Mouse (Mus musculus) adrenal gland, postnatal 4 days (tissue): ENCODE measurements around the gene Frmd5. TPM values are rescaled to one million over a fixed set of nuclear protein-coding genes. Genes with fewer than 3 reads are reported as not detected.

Experiments
- DNase-seq, 2 experiments: peaks; one replicate each; pipeline ENCODE4 v3.0.0; 2021 to 2022; ENCODE audit warnings: low spot score in 2 of 2, mixed read lengths in 2 of 2
- total RNA-seq, 2 experiments: library from RNA; stranded (reverse); gene quantifications; 2 replicates each; pipeline ENCODE4 v1.2.3; 2021

Frmd5 gene
- total RNA-seq, 2 experiments from 2014 or later, result 88.1 to 103 TPM

DNA sequence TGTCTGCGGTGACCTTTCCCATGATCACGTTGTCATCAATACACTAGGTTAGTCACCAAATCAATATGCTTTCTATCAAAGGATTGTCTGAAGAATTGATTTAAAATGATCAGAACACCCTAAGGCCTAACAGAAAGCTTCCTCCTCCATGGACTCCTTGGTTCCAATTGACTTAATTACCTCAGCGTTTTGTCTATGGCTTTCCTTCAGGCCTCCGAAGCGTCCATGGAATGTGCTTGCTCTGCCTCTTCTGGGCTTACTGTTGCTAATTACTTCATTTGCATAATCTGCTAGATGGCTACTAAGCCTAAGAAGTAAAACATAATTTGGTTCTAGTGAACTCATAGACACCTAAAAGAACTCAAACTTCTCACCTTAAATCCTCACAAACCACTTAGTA lies 42.0 kb downstream of the Frmd5 start:
- no peak for DNase-seq

DNA sequence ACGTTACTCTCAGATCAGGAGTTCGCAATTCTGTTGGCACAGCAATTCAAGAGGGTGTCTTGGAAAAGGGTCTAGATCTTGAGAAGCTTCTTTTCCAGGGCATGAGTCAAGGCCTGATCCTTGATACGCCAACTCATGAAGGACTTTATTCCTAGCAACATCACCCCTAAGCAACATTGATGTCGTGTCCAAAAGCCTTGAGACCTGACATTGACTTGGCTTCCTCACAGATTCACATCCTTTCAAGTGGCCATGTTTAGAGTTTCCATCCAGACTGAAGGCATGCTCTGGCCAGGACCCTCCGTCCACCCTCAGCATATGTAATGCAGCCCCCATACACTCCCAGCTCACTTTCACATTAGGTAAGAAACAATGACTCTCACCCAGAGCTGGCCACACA lies 45.0 kb downstream of the Frmd5 start:
- no peak for DNase-seq

DNA sequence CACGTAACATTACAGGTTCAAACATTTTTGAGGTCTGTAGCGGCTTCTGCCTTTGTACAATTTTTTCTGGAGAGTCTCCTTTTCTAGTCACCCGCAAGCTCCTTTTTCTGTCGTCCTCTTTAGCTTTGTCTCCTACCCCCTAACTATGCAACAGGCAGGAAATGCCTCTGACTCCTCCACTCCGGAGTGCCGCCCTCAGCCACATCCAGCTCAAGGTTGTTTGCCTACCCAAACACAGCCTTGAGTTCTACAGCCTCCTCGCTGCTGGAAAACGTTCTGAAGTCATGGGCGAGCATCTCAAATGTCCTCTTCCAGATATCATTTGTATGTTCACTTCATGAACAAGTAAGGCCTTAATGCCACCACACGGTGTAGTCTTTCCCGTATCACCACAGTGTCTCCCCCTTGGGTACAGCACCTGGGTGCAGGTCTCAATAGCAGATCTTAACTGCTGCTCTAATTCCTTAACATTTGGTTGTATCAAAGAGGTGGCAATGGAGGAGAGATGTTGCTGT lies 45.5 kb downstream of the Frmd5 start:
- DNase-seq, result no peak

DNA sequence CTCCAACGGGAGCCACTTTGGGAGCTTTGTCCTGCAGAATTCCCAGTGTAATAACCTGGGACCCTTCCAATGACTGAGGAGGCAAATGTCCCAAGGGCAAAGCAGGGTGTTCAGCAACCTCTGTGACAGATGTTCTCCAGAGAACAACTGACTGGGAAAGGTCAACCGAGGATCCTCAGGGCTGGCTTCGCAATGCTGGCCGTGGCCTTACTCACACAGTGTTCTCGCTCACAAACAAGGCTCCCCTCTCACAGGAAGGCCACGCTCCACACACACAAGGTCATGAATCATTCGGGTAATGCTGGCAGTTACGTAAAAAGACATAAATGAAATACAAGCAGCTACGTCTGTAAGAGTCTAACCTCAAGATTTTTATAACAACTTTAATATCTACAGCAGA lies 46.2 kb downstream of the Frmd5 start:
- DNase-seq, result peak in 1 of 2 experiments; percentile 34

DNA sequence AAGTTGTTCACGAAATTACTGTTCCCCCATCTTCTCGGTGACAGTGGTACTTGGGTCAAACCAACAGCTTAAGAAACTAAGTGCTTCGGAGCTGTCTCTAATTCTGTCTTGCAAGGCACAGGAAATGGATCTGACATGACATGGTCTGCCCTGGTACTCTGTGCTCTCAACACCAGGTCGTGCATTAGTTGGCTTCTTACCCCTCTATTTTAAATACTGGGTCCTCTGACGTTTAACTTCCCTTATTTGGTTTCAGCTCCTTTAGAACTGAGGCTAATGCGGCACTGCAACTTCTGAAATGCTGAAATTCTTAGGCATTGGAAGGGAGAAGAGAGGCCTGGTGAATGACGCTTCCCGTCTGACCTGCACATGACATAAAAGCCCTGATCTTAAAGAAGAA lies 48.6 kb downstream of the Frmd5 start:
- DNase-seq, result no peak

DNA sequence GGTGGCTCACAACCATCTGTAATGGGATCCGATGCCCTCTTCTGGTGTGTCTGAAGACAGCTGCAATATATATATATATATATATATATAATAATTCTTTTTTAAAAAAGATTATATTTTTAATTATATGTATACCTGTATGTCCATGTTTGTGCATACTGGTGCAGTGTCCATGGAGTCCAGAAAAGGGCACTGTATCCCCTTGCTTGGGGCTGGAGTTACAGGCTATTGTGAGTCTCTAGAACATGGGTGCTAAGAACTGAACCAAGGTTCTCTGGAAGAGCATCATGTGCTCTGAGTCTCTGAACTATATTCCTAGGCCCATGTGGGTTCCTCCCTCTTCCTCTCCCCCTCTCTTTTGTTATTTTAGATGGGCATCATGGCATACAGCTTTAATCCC lies 50.6 kb downstream of the Frmd5 start:
- no peak for DNase-seq

DNA sequence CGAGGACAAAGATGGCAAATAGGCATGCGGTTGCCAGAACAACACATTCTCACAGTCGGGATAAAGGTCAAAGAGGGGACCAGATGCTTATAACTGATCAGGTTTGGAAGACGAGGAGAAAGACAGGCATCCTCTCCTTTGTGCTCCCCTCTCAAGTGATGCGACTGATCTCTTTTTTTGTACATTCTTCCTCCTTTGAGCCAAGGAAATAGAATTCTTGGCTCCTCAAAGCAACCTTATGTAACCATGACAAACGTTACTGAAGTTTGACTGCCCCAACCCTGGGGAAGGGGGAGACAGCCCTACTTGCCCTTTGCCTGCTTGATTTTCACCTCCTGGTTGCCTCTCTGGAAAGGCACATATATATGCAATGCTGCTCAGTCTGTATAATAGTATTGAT lies 51.8 kb downstream of the Frmd5 start:
- DNase-seq, result no peak

DNA sequence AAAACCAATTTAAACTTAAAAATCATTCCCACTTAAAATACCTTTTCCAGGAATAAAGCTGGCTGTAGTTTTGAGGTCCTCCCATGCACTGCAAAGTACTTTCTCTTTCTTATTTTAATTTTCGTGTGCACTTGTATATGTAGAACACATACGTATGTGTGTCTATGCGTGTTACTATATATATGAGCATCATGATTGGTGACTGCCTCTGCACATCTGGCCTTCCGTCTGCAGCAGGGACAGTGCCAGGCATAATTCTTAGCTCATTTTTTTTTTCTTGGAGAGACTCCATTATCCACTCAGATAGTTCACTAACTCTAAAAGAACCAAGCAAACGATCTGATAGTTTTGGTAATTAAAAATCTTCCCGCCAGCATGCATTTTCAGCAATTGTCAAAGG lies 56.8 kb downstream of the Frmd5 start:
- DNase-seq, result no peak

DNA sequence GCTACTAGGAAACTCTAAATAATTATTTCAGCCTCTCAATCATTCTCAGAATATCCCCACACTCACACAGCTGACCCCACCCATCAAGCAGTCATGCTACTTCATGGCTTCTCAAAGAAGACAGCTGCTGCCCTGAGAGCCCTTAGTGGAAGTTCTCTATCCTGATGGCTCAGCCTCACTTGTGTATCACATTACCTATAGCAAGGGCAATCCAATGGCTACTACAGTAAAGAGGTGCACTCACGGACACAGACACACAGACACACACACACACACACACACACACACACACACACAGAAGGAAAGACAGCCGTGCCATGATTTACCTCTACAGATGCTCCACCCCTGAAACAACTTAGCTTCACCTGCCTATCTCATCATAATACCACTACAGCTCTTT lies 65.7 kb downstream of the Frmd5 start:
- DNase-seq, result no peak

DNA sequence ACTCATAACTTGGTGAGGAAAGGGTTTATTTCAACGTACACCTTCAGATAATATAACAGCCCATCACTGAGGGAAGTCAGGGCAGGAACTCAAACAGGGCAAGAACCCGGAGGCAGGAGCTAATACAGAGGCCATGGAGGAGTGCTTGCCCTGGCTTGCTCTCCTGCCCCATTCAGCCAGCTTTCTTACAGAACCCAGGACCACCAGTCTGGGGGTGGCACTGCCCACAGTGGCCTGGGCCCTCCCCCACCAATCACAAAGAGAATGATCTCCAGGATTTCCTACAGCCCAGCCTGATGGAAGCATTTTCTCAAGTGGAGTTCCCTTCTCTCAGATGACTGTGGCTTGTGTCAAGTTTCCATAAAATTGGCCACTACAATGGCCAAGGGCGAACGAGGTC lies 67.5 kb downstream of the Frmd5 start:
- DNase-seq, result no peak

DNA sequence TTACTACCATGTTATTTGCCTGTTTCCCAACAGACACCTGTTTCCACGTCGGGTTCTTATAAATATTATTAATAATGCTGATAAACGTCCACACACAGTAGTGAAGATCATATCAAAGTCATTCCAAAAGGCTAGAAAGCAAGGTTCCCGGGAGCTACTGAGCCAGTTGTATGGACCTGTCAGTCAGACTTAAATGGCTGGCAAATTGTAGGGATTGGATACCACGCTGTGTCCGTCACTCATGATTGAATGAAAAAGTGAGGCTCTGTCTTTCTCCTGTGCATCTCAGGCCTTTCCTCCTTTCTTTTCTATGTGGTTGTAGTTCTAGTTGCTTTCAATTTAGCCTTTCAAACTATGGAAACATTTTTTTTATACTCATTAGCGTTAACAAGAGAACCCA lies 73.5 kb downstream of the Frmd5 start:
- DNase-seq, result no peak

DNA sequence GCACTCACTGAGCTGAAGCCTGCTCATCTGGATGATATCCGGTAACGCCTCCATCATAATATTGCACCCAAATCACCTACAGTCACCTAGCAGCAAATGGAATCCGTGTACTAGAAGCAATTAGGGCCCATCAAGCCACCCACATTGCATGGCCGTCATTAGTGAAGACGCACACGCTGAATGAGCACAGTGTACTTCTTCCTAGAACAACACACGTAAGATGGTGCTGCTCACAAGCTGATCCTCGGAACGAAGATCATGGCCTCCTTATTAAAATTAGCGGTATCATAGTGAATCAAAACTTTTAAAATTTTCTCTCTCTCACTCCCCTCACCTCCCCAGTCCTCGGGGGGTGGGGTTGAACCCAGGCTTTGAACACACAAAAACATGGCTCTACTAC lies 76.4 kb downstream of the Frmd5 start:
- no peak for DNase-seq

DNA sequence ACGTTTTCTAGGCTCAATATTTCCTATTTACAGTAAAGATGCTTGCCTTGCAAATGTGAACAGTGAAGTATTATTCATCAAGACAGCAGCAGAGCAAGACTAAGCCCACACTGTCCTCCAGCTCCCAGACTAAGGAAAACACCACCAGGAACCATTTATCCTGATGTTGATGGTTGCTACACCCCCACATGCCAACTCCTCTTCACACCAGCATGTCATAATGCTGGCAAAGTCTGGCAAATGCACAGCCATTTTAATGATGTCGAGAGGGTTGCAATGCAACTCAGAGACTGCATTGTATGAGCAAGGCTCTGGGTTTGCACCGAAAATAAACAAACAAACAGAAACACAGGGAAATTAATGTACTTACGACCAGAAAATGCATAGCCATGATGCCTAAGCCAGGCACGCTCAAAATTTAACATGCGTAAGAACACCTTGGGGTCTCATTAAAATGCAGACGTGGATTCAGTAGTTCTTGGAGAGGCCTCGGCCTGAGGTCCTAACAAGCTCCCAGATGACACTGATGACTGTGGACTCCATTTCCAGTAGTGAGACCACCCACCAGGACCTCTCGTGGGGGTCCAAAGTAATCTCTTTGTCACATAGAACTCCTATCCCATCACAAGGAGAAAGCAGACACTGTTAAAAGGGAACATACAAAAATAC lies 77.8 kb downstream of the Frmd5 start:
- no peak for DNase-seq

DNA sequence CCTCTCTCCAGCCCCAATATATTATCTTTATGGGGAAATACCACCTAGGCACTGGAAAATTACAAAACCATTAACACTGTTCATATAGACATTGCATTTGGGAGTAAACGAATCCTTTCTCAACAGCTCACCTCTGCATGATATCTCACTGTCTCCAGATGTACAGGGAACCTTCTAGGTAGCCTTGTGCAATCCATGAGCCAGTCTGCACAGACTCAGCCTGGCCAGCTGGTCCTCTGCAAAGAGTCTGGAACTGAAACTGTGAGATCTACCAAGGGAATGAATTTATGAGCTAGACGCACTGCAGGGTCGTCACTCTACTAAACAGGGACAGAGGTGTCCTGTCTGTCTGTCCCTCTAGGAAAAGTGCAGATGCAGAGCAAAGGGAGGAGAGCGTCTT lies 82.0 kb downstream of the Frmd5 start:
- no peak for DNase-seq

DNA sequence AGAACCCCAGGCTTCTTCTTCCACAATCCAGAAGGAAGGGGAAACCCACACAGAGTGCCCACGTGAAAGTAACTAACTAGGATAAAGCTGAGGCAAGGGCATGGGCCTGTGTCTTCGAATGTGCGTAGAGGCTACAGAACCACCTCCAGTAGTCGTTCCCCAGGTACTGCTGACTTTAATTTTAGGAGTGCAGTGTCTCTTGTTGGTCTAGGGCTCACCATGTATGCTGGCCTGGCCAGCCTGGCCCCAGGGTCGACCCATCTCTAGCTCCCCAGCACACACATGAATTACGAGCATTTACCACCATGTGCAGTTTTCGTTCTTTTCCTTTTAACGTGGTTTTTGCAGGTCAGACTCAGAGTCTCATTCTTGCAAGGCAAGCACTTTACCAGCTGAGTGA lies 83.1 kb downstream of the Frmd5 start:
- no peak for DNase-seq

DNA sequence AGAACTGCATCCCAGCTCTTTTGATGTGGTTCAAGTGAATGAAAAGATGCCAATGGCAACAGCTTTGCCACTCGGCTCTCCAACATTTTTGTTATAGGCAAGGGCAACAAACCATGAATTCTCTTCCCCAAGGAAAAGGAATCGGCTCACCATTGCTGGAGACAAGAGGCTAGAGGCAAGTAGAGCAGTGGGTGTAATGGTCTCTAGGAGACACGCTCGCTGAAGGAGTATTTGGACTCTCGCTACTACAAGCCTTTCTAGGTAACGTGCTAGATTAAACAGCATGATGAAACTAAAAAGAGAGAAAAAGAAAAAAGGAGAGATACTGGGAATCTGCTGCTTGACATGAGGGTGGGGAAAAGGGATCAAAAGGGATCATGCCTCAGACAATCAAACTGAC lies 87.9 kb downstream of the Frmd5 start:
- DNase-seq, result no peak

DNA sequence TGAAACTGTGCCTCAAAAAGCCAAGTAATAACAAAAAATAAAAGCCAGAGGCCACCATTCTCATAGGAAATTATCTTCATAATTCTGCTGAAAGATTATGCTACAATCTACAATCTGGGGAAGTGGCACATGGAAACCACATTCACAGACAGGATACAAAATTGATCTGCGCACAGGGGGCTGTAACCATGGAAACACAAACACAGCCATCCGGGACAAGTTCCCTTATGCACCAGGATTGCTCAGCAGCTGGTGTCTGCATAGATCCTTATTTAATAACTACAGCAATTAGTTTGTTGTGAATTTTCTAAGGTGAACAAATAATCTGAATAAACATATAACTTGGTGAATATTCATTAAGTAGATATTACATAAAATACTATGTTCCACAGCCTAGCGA lies 89.8 kb downstream of the Frmd5 start:
- DNase-seq, result no peak

DNA sequence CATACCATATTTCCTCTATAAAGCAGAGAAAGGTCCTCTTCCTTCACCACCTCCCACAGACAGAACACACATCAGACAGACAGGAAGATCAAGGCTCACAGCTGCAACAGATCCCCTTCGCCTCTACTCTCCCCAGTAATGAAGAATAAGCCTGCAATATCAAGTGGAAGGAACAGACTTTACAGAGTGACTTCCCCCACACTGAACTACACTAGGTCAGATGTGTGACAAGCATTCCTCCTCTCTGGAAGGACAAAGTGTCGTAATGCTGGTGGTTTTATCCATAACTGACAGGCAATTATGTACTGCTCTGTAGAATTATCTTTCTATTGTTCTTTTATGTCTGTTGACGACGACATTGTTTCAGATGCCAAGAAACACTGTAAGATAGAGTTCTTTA lies 93.3 kb downstream of the Frmd5 start:
- DNase-seq, result no peak

DNA sequence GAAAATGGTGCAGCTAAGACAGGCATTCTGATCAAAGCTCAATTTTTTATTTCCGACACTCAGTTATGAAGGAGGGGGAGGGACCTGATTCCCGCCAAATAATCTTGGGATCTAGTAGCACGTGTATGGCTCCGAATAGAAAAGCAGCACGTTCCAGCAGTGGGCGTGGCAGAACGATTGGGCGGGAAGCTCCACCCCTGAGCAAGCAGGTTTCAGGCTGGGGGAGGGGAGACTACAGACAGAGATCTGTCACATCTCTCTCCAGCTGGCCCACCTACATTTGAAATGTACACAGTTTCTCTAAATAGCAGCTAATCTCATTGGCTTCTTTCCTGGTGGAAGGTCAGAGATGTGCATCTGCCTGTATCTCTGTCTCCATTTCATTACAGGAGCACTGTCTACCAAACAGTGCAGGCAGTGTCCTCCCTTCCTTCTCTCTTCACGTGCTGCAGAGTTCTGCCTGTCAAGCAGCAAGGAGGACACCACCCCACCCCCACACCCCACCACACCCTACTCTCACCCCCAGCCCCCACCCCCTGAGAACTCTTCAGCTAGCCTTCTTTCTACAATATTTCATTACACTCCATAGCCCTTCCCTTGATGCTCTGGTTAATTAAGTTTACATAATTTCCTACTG lies 95.0 kb downstream of the Frmd5 start:
- DNase-seq, result no peak

DNA sequence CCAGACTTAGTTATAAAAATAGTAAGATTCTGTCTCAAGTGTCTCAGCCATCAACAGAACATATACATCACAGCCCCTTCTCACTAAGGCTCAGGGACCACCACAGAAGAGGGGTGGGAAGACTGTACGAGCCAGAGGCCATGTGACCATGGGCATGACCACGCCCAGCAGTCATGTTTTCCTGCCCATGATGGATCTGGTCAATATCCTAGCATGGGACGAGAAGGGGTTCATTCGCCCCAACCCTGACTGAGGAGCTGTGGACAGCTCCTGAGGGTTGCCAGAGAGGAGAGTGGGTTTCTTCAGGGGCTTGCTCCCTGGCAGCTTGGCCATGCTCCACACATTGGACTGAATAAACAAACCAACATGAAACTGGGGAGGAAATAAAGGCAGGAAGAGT lies 97.8 kb downstream of the Frmd5 start:
- DNase-seq, result no peak

DNA sequence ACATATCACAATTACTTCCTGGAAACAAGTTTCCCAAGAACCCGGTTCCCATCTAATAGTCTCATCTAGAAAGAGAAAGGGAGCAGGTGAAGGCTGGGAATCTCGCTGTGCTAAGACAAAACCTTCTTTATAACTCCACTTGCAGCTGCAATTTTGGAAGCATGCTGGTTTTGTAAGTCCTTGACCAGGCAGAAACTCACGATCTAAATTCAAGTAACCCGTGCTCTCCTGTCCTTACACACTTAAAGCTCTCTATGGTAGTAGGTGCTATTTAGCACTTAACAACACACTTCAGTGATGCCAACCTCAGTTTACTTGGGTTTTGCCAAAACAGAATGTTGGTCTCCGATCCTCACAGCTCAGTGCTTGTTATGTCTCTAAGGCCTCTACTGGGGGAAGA lies 99.4 kb downstream of the Frmd5 start:
- no peak for DNase-seq

DNA sequence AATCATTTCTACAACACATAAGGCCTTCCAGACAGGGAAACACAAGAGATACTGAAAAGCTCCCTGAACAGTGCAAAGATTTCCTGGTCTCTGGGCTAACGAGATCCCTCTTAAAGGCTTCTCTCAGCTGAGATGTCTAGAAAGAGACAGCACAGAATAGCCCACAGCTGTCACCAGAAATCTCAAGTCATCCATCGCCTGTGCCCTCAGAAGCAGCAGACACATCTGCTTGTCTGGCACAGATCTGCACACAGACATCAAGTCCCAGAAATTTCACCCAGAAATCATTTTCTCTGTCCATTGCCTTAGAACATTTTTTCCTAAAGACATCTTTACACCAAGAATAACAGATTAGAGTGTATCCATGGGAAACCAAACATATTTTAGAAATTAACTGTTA lies 101.1 kb downstream of the Frmd5 start:
- DNase-seq, result no peak

DNA sequence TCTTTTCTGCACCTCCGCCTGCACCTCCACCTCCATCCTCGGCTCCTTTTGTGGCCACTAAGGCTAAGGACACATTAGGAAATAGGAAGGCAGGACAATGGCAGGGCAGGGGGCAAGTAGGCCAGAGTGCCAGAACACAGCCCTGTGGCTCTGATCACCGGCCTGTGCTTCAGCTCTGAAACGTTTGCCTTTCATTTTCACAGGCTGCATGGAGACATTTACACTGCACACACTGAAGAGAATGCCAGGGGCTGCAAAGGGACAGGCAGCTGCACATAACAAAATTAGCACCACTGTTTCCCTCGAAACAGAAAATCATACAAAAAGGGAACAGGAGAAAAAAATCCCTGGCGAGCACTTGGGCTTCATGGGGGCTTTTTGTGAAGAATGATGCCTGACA lies 107.6 kb downstream of the Frmd5 start:
- no peak for DNase-seq
